Mouse (Mus musculus) left cerebral cortex, adult 18-20 months (tissue): ENCODE results near the gene Tbrg4. TPM values are rescaled to one million over a fixed set of nuclear protein-coding genes. Genes with fewer than 3 reads are reported as not detected.
A peak's percentile ranks its signal among the peaks of the same experiment; 100 is the strongest.

Experiments
- DNase-seq, 2 experiments: peaks; one replicate each; pipeline ENCODE4 v3.0.0; 2021 to 2022; ENCODE audit warnings: low spot score in 2 of 2, mixed read lengths in 1 of 2
- total RNA-seq, 2 experiments: library from RNA; stranded (reverse); gene quantifications; 2 replicates each; pipeline ENCODE4 v1.2.3; 2021

The Tbrg4 gene
- total RNA-seq, 2 experiments from 2014 or later, result 49.3 to 50.4 TPM

DNA sequence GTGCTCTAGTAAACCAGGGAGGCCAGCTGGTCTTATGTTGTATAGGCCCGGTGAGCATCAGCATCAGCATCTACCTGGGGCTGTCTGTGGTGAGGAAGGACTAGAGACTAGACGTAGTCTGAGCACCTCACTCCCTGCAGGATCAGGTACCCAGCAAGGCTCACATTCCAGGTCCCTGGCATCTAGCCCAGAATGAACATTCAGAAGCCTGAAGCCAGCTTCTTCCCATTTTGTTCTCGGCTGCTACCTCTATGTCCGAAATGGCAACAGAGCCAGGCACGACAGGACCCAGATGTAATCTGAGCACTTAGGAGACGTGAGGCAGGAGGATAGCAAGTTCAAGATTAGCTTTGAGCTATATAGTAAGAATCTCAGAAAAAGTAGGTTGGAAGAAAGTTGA lies 31.0 kb downstream of the Tbrg4 start:
- peak in 1 of 2 experiments; percentile 15 for DNase-seq

DNA sequence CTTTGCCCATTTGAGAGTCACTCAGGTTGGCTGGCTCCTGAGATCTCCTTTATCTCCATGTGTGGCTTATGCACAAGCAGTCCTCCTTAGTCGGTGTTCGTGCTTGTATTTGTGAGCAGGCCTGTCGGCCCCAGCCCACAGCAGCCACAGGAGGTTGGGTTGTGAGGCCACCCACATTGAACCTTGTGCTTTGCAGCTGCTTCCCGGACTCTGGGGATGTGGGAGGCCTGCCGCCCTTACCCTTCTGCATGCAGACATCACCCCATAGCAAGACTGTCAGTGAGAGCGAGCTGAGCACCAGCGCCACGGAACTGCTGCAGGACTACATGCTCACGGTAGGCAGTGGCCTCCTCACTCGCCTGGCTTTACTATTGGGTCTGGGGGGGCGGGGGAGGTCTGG lies 32.5 kb downstream of the Tbrg4 start:
- DNase-seq, result no peak

DNA sequence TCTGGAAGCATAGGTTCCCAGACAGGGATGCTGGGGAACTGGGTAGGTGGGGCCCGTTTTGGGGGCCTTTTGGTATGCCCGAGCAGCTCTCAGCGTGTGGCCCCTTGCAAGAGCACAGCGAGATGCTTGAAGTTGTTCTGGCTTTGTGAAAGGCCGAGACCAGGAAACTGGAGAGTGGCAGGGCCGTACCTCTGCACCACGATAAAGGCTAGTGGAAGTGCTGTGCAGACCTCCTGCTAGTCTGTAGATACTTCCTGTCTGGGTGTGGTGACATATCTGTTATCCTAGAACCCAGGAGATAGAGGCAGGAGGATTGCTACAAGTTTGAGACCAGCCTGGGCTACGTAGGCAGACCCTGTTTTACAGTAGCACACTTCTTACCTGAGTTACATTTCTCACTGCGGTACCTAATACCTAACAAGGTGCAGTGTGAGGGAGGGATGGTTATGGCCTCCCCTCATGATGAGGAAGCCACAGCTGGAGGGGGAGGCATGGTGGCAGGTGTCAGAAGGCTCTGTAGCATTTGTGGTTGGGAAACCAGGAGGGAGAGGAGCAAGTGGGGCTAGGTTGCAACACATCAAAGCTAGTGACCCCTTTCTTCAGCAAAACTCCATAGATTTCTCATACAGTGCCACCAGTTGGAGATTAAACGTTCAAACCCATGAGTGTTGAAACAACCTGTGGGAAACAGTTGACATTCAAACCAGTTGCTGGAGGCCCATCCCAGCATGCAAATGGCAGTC lies 34.8 kb downstream of the Tbrg4 start:
- no peak for DNase-seq

DNA sequence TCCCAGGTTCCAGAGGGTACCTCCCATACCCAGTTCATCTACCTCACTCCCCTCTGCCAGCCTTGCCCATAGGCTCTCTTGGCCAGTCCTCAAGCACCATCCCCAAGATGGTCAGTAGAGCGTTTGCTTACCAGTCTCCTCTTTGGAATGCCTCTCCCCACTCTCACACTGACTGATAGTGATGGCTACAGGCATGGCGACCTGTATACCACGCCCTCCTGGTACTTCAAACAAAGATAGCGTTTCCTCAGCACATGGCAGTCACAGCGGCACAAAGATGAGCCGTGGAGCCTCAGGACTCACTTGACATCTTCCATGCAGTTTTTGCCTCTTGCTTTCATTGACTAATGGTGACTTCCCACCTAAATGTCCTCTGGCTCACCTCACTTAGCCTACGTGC lies 36.0 kb downstream of the Tbrg4 start:
- no peak for DNase-seq

DNA sequence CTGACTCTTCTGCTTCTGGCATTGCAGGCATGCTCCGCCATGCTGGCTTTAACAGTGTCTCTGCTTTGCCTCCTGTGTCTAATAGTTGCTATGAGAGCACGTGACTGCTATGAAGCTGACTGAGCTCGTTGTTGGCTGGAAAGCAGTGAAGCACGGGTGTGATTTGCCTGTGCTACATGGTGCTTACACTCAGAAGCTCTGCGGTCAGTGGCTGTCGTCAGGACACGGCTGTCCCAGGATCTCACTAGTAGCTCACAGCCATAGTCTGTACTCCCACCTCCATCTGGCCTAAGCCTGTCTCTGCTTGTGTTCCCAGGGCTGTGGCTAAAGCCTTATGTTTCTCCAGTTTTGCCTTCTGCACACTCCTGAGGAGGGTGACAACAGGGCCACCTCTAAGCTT lies 37.6 kb downstream of the Tbrg4 start:
- no peak for DNase-seq

DNA sequence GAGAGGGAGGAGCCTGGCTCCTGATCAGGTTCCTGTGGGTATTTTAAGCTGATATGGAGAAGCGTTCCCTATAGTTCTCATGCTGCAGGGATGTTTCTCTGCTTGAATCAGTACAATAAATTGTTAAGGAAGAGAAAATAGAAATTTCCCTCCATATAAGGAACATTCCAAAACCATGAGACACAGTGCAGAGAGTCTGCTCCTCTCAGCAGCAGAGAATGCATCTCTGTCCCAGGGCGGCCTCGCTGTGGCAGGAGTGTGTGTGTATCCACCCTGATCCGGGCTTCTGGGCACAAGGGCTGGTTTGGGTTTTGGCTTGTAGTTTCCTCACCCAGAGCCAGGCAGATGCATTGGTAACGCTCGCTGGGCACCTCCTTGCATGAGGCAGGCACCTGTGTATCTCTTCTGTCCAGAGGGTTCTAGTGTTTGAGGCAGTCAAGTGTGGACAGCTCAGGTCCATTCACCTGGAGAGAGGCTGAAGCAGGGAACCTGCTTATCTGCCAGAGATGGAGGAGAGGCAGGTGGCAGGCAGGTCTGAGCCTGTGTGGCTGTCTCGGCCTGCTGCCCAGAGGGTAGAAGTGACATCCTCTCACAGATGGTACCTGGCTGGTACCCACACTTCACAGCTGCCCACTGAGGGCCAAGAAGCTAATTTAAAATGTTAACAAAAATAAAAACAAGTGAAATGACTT lies 38.5 kb downstream of the Tbrg4 start:
- DNase-seq, result no peak

DNA sequence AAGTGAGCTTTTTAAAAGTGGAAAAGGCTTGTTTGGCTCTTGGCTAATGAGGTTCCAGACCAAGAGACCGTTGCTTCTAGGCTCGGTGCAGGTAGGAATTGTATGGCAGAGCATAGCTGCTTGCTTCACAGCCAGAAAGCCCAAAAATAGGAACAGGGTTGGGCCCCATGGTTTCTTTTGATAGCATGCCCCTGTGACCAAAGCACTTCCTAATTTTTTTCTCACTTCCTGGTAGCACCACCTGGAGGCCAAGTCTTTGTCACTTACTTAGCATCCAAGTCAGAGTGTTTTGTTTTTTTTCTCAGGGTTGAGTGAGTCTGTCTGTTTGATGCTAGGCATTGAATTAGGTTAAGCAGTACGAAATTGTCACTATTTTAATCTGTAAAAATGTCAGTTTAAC lies 39.2 kb downstream of the Tbrg4 start:
- DNase-seq, result no peak

DNA sequence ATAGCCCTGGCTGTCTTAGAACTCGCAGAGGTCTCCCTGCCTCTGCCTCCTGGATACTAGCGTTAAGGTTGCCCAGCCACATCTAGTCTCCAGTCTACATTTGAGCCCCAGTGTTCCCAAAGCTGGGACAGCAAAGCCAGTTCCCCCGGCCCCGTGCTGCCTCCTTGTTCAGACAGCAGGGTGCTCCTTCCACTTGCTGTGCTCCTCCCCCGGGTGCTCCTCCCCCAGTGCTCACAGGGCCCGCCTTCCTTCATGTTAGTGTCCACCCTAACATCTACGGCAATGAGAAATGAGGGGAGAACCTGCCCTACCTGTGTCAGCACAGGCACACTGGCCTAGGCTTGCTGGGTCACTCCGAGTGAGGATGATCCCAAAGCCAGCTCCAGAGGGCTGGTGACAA lies 40.1 kb downstream of the Tbrg4 start:
- DNase-seq, result no peak

DNA sequence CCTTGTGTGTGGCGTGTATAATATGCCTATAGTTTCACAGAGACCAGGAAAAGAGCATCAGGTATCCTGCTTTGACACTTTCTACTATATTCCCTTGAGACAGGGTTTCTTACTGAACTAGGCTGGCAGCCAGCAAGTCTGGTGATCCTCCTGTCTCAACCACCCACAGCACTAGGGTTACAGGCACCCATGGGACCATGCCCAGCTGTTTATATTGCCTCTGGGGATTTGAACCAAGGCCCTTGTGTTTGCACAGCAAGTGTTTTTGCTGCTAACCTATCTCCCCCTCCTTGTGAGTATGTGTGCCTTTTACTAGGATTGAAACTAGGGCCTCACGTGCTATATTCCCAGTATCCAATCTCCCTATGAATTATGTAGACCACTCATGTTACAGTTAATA lies 44.3 kb downstream of the Tbrg4 start:
- no peak for DNase-seq

DNA sequence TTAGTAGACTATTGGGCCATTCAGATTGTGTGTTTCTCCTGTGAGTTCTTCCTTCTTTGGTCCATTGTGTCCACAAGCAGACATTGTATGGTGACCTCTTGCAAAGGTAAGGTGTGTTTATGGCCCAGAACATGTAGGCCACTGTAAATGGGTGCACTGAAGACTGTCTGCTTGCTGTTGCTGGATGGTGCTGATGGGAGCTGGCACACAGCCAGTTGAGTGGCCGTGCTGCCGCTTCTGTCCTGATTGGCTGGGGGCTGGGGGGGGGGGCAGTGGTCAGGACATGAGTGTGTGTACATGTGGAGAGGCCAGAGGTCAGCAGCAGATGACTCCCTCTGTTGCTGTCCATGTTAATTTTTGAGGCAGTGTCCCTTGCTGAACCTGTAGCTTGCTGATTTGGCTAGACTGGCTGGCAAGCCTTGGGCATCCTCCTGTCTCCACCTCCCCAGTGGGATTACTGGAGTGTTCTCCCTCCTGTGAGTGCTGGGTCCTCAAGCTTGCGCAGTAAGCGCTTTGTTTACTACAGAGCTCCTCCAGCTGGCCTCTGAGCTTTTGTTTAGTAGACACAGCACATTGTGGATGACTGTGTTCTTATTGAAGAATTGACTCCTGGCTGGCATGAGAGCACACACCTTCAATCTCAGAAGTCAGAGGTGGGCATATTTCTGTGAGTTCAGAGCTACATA lies 45.7 kb downstream of the Tbrg4 start:
- DNase-seq, result no peak

DNA sequence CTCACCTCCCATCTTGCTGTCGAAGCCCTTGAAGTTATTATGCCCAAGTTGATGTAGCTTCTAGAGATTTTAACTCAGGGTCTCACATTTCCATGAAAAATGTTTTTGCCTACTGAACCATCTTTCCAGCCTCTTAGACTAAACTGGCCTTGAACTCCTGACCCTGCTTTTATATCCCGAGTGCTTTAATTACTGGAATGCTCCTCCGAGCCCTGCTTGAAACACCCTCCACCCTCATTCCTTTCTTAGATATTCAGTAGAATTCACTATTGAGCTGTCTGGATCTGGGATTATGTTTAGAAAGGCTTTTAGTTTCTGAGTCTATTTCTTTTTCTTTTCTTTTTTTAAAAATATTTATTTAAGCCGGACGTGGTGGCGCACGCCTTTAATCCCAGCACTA lies 46.5 kb downstream of the Tbrg4 start:
- no peak for DNase-seq

DNA sequence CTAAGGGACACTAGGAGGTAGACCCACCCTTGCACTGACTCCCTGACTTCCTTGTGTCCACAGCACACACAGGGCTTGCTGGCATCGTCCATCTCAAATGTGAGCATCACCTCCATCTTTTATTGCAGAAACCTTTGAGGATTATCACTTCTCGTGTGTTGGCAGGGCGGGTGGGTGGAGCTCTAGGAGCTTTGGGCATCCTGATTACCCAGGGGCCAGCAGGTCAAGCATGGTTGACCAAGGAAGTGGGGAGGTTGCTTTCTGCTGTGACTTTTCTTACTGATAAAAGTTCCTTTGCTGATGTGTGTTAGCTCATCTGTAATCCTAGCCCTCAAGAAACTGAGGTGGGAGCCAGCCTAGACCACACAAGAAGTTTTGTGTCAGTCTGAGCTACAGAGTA lies 49.7 kb downstream of the Tbrg4 start:
- no peak for DNase-seq

DNA sequence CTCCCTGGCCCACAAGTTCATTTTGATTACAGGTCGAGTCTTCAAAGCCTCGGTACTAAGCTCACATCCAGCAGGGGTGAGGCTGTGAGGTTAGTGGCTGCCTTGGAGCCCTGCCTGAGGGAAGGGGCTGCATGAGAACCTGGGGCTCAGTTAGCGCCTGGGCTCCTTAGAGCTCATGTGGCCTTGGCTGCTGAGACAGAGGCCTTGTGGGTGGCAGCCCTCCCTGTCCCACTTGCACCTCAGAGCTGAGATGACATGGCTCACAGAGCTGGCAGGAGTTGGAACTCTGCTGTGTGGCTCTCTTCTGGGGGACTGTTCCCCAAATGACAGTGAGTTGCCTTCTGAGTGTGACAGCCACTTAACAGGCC lies 56.5 kb downstream of the Tbrg4 start:
- no peak for DNase-seq

DNA sequence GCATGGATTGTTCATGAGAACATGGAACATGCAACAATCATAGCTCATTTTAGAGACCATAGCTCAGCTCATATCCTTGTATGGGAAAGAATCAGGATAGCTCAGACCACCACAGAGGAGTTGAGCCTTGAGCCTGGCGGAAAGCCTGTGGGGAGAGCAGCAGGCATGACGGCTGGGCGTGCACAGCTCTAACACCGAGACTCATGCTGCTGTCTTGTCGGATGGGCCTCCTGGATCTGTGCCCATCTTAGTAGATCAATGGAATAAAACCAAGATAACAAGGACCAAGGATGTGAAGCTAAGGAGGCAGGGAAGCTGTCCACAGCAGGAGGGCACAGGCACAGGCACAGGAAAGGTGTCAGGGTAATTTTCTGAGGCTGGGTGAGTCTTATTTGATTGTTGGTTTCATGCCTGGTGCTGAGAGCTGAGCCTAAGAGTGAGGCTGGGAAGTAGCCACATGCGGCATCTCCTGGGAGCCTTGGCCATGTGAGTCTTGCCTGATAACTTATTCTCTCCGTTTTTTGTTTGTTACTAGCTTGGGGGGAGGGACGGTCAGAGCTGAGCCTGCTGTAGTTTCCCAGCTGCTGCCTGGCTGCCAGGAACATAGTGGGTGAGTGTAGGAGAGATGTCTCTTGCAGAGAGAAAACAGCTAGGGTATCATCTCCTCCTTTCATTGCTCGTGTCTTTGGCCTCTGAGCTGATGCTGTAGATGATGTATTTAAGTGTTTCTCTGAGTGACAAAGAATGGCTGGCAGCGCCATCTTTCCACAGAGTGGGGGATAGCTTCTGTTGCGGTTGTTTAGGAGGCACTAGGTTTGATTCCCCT lies 57.1 kb downstream of the Tbrg4 start:
- peak; percentile 27 to 56 for DNase-seq

DNA sequence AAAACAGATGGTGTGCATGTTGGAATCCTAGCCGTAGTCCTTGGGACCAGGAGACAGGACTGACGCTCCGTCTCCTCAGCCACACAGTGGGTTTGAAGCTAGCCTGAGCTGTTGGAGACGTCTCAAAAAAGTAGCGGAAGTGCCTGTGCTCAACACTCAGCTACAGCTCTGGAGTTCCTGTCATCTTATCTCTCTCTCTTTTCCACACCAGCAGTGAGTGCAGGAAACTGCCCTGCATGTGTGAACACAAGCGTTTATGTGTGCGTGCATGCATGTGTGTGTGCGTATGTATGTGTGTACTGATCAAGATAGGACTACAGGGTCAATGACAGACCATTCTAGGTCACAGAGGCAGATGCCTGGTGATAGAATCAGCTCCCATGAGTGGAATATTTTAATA lies 57.9 kb downstream of the Tbrg4 start:
- DNase-seq, result no peak

DNA sequence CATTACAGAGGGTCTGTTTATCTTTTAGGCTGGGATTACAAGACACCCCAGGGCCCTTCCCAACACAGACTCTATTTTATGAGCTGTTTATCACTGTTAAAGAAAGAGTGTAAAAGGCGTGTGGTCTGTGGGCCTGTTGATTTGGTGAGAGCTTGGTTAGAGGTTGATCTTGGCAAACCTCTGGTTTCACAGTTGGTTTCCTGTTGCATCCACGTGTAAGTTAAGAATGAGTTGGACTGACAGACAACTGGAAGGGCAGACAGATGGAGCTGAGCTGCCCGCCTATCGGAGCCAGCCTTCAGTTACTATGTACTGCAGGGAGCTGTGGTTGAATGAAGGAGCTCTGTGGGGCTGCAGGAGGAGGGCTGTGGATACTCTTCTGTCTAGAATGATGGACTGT lies 59.4 kb downstream of the Tbrg4 start:
- no peak for DNase-seq

Other genes with a start within 250 kb of the Tbrg4 start
- gene Zmiz2, start 237.0 kb downstream of the Tbrg4 start, total RNA-seq, result 100 to 1,000 TPM; 217 to 224 TPM
- 1,000 to 10,000 TPM; 1,850 TPM for gene Ppia, start 210.6 kb downstream of the Tbrg4 start, total RNA-seq
- 10 to 100 TPM; 41.4 to 42.5 TPM for gene H2afv, start 181.6 kb downstream of the Tbrg4 start, total RNA-seq
- gene Purb, start 150.2 kb downstream of the Tbrg4 start, total RNA-seq, result 100 to 1,000 TPM; 248 to 265 TPM
- gene Myo1g, start 105.1 kb downstream of the Tbrg4 start, total RNA-seq, result under 1 TPM; 0.23 to 0.49 TPM
- 10 to 100 TPM; 63.5 to 67.0 TPM for gene Ccm2, start 79.2 kb downstream of the Tbrg4 start, total RNA-seq
- gene Nacad, start 20.0 kb downstream of the Tbrg4 start, total RNA-seq, result 10 to 100 TPM; 42.6 to 55.9 TPM
- not detected for gene Wap, start 12.6 kb upstream of the Tbrg4 start, total RNA-seq
- gene Ramp3, start 32.5 kb upstream of the Tbrg4 start, total RNA-seq, result 10 to 100 TPM in 1 of 2 experiments, 1 to 10 TPM in 1; 9.9 to 12.9 TPM
- not detected for gene Gm11983, start 211.6 kb upstream of the Tbrg4 start, total RNA-seq